Mouse (Mus musculus): ENCODE measurements at regions not wholly inside any gene's neighbourhood (a gene's known extent, or its start where the extent isn't known, plus 50 kb on each side); places are given as distances from the start of the nearest gene placed in this dataset.

DNA sequence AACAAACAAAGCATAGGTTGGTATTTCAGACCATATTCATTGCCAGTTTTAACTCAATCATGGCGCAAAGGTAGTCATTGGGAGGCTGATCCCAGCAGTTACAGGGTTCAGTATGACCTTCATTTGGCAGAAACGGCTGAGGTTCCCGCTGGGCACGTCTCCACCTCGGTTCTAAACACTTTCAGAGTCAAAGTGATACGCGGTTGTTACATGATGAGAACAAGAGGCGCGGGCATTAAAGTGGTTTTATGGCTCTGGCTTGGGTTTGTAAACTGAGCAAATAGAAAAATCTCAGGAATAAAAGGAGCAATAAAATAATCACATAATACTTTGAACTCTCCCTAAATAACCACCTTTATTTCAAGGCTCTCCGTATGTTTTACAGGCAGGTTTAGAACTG is 146.0 kb upstream of the Irf2bp2 start:
- TF ChIP-seq CTCF (IDR thresholded peaks at IDR 0.05; ENCODE audit: low read depth, low read length) (no peak), POLR2A (IDR thresholded peaks at IDR 0.05; ENCODE audit: borderline replicate concordance, low read depth, low read length) (no peak)

All from bone marrow macrophage, adult 2 months (primary cell).